ENCODE assay signal across 14 mouse cellular contexts in genomic region chr2:179522141-179522540, GRCm38 (mm10).
DNase-seq lines count a peak whose midpoint lies in the region; ATAC-seq lines count a peak whose summit lies in the region.
"Had no signal": no experiment of that assay in that cellular context is flagged by ENCODE, and none has a peak within 500 bp of the region (broad histone marks: within the 10 kb centered on the region; RNA-seq: fewer than 3 reads in every experiment).

No protein-coding gene starts in this region.

- H3K27ac ChIP-seq in forebrain, embryonic 14.5 days (ENCODE audit: low read depth, low read length), result peak overlapping the region; percentile 39; the same call in 1 of the 2 replicates
- peak overlapping the region; percentile 27; the same call in 1 of the 2 replicates for H3K27ac ChIP-seq in midbrain, embryonic 12.5 days (replicated peaks)
- H3K27ac ChIP-seq: gastrocnemius, adult 2 months; hindbrain, embryonic 15.5 days; kidney, postnatal 0 days; lung, embryonic 15.5 days had no signal

- intact Hi-C loops in heart, postnatal 10 days (cut with DNase I), result no loop called here

- H3K9me3 ChIP-seq in forebrain, embryonic 14.5 days (replicated peaks; ENCODE audit: control insufficient read depth, low read length), result no peaks in the 10 kb centered on the region
- H3K9me3 ChIP-seq in midbrain, embryonic 12.5 days, result no peaks in the 10 kb centered on the region
- H3K9me3 ChIP-seq: hindbrain, embryonic 15.5 days; lung, embryonic 15.5 days had no signal

- no peak overlapping the region for H3K4me2 ChIP-seq in forebrain, embryonic 14.5 days (ENCODE audit: low read length)
- H3K4me2 ChIP-seq in midbrain, embryonic 12.5 days (replicated peaks), result no peak overlapping the region
- H3K4me2 ChIP-seq: heart, embryonic 11.5 days; hindbrain, embryonic 15.5 days; lung, embryonic 15.5 days had no signal

- no peaks in the 10 kb centered on the region for H3K27me3 ChIP-seq in forebrain, embryonic 14.5 days (replicated peaks; ENCODE audit: control insufficient read depth, insufficient read depth, low read length)
- H3K27me3 ChIP-seq in midbrain, embryonic 12.5 days, result peaks cover 16% of the 10 kb centered on the region
- H3K27me3 ChIP-seq: hindbrain, embryonic 15.5 days; lung, embryonic 15.5 days; Patski had no signal

- H3K9ac ChIP-seq in forebrain, embryonic 14.5 days (ENCODE audit: low read length), result 0 out of 2 replicates have a peak overlapping the region, but pooled peaks have one; percentile 13
- no peak overlapping the region for H3K9ac ChIP-seq in midbrain, embryonic 12.5 days (replicated peaks)
- H3K9ac ChIP-seq: hindbrain, embryonic 15.5 days; lung, embryonic 15.5 days had no signal

- WGBS in forebrain, embryonic 14.5 days, result 13% methylated on average over 8 of the region's 8 CpGs
- 9% methylated on average over 8 of the region's 8 CpGs for WGBS in midbrain, embryonic 12.5 days

- no peaks in the 10 kb centered on the region for H3K36me3 ChIP-seq in forebrain, embryonic 14.5 days (ENCODE audit: control insufficient read depth, insufficient read depth, low read length)
- H3K36me3 ChIP-seq in midbrain, embryonic 12.5 days, result no peaks in the 10 kb centered on the region
- H3K36me3 ChIP-seq: hindbrain, embryonic 15.5 days; lung, embryonic 15.5 days had no signal

- no peak overlapping the region for H3K4me3 ChIP-seq in forebrain, embryonic 14.5 days (ENCODE audit: low read depth, low read length)
- H3K4me3 ChIP-seq in midbrain, embryonic 12.5 days, result no peak overlapping the region
- H3K4me3 ChIP-seq: gastrocnemius, adult 2 months; hindbrain, embryonic 15.5 days; lung, embryonic 15.5 days had no signal

- peak; percentile 31 for DNase-seq in cerebellum, adult 9-10 months
- DNase-seq in cerebellum, adult 11 months, result no peak
- peak; percentile 97 for DNase-seq in R1 (ENCODE audit: low read depth, low spot score)
- no peak for DNase-seq in forebrain, embryonic 14.5 days (ENCODE audit: low spot score)
- no peak for DNase-seq in gastrocnemius, postnatal 25 days
- DNase-seq in heart, postnatal 10 days, result no peak
- no peak for DNase-seq in adipocyte (ENCODE audit: low spot score)
- DNase-seq: gastrocnemius, adult 2 months had no signal

- peaks cover 39% of the 10 kb centered on the region for H3K4me1 ChIP-seq in forebrain, embryonic 14.5 days (ENCODE audit: control insufficient read depth, insufficient read depth, low read length)
- H3K4me1 ChIP-seq in midbrain, embryonic 12.5 days, result peaks cover 60% of the 10 kb centered on the region
- H3K4me1 ChIP-seq: lung, embryonic 15.5 days had no signal

- no peak for ATAC-seq in forebrain, embryonic 14.5 days
- ATAC-seq in midbrain, embryonic 12.5 days (ENCODE audit: low FRiP score, low read depth), result no peak
- ATAC-seq: Patski had no signal

Comparison
In these comparisons a context has a peak if more than half of its experiments do, and no peak if none do; other contexts are left out.
1. DNase-seq: peak in cerebellum, adult 9-10 months (single experiment) and R1 (single experiment); none in cerebellum, adult 11 months (single experiment), forebrain, embryonic 14.5 days (single experiment), gastrocnemius, postnatal 25 days (single experiment), heart, postnatal 10 days (0 of 2) and adipocyte (single experiment).